Mouse (Mus musculus): ENCODE measurements around the gene Tmem120b.
A peak's percentile ranks its signal among the peaks of the same experiment; 100 is the strongest.

DNA sequence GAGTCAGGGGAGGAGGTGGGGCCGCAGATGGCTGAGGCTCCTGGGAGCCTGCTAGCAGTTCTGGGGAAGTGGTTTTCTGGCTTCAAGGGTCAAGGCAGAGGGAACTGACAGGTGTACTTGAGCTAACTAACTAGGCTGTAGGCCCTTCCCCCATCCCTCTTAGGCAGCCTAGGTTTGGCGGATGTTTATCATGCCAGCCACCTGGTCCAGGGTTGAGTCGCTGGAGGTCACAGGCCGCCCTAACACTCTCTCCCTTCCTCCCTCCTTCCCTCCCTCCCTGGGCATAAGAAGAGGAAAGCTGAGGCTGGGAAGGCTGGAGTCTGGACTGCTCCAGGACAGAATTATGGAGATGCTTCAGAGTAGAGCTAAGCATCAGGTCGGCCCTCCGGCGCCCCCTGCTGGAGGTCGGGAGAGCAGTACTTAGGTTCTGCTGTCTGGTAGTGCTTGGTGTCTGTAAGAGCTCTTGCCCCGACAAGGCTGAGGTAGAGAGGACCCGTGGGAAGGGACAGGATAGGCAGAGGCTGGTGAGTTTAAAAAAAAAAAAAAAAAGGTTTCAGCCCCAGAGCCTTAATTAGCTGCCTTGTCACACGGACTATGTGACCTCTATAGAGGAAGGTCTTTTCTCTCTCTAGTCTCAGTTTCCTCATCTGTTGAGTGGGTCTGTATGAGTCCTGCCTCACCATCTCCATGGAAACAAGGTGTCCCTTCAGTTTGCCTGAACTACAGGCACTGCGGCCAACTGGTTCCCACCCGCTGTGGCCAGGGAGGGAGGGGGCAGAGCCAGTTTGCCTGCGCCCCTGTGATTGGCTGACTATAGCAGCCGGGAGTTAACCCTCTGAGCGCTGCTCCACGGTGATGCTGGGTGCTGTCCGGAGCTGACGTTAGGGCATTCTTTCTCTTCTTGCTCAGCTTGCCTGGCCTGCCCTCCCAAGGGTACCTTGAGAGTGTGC, 81.5 kb downstream of the Tmem120b start:
- TF ChIP-seq CTCF (IDR thresholded peaks at IDR 0.05; ENCODE audit: extremely low read depth, insufficient read length, insufficient replicate concordance, low read depth, low read length) = peak; percentile 99
- no peak for TF ChIP-seq POLR2A (IDR thresholded peaks at IDR 0.05; ENCODE audit: low read depth, low read length)

Data from small intestine, adult 2 months (tissue).